Mouse (Mus musculus) right cerebral cortex, adult 18-20 months (tissue): ENCODE measurements at regions not wholly inside any gene's neighbourhood (a gene's known extent, or its start where the extent isn't known, plus 50 kb on each side); places are given as distances from the start of the nearest gene placed in this dataset.
"Not testable (repeated sequence)": the region's sequence is repeated elsewhere in the genome, so short reads cannot be mapped to it uniquely, and the experiment has no call there.

Source experiments
- DNase-seq: peaks from one replicate; pipeline ENCODE4 v3.0.0; 2022; ENCODE audit warnings: mixed read lengths

DNA sequence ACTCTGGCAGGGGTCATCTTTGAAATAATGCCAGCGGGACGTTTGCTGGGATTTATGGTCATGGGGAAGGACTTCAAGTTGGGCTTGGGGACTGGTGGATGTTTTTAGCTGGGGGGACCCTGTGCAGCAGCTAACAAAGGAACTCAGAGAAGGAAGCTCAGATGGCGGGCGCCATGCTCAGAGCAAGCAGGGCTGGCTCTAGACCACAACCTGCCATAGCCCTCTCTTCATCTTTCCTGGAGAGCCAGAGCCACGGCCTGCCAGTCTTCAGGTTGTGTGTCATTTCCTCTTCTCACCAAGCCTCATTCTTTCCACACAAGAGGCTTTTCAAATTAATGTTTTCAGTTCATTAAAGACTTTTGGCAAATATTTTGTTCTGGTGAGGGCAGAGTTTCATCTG, 219.9 kb downstream of the Bcl11a start:
- DNase-seq, result no peak

DNA sequence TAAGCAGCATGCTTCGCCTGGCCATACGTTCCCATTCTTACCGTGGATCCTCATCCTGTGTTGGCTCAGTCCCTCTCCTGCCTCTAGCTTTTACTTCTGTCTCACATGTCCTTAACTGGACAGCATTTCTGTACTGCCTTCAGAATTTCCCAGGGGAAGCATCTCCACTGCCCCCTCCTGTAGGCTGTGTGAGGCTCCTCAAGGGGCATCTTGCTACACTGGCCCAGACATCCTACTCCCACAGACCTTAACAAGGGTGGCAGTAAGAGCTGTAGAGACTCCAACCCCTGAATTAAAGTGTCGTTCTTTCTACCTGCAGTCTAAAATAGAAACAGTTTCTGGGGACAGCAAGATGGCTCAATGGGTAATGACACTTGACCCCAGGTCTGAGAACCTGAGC, 222.5 kb downstream of the Bcl11a start:
- DNase-seq, result no peak

- no peak for DNase-seq
Measured at GRCm38 (mm10) chr11:24301201-24301600, 223.3 kb downstream of the Bcl11a start.

DNA sequence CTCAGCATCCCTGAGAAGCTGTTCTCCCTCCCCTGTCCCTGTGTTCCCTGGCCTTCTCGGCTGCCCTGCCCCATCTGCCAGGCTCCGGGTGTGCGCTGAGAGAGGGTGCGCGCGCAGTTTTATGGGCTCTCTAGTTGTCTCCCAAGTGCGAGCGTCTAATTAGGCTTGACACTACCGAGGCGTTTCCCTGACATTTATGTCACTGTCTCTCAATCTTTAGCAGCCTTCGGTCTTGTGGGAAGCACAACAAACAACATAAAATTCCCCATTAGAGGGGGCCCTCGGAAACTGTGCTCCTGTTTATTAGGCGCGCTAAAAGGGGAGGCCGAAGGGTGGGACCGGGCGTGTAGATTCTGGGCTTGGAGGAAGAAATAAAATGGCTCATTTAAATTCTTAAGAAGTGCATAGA, 227.3 kb downstream of the Bcl11a start:
- no peak for DNase-seq

- no peak for DNase-seq
Measured at GRCm38 (mm10) chr11:24305691-24306090, 227.8 kb downstream of the Bcl11a start.

DNA sequence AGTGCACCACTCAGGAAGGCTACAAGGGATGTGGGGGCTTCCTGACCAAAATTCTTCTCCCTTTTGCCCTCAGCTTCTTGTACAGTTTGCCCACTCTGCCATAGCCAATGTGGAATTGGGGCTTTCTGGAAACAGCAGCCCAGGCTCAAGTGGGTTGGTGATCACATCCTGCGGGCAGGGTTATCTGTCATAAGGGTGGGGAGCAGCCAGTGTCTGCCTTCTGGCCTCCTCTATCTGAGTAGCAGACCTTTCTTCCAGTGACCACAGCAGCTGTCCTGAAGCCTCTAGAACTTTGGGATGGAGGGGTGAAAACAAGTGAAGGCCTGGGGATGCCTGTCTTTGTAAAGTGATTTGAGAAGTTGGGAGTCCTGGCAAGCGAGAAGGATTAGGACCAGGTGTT, 228.2 kb downstream of the Bcl11a start:
- no peak for DNase-seq

DNA sequence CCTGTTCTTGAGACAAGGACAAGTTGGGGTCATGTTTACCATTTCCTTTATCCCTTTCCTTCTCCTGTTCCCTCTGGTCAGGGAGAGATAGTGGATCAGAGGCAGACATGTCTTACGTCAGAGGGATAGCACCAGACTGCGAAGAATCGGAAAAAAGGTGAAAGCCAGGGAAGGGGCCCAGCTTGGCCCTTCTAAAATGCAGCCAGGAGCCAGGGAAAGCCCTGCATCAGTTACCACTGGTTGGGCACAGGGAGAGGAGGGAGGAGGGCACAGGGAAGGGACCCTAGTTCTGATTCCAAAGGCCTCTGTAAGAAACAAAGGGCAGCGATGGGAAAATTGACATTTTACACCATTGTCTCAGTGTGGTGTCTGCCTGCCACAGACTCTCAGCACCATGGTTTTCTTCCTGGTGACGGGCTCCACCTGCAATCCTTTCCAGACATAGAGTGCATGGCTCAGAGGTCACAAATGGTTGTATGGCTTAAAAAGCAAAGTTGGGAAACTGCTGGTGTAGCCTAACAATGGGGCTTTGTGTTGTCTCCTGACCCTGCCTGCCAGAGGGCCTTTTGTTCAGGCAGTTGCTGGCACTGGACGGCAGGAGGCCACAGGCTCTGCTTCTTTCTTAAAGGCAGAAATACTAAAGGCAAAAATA, 229.9 kb downstream of the Bcl11a start:
- DNase-seq, result no peak

DNA sequence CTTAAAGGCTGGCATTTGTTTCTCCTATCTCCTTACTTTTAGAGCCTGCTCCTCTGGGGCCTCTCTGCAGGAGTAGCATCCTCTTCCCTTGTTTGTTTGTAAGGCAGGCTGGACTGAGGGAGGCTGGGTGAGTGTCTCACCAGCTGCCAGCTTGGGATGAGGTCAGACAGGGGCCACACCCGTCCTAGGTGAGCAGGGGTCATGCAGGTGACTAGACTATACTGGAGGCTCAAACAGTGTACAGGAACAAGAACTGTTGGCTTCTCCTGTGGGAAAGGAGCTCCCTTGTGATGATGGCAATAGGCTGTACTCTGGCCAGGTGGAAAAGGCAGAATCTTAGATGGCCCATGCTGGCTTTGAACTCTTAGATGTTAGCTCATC, 230.4 kb downstream of the Bcl11a start:
- DNase-seq, result no peak

DNA sequence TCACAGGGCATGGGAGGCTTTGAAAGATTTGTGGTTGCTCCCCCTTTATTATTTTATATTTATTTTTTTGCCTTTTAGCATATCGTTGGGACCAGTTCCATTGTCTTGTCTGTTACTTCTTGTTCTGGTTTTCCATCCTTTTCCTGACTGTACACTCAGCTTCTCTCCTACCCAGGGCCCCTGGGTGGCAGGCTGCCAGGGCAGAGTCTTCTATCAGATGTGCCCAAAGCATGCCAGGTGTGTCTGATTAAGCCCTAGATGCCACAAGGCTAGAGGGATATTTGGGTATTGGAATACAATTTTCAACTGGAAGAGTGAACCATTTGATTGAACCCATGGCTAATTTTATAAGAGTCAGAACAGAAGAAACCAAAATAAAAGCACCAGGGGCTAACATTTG, 236.2 kb downstream of the Bcl11a start:
- DNase-seq, result no peak

GRCm38 (mm10) chr11:24315582-24315981, 237.7 kb downstream of the Bcl11a start:
- no peak for DNase-seq

DNA sequence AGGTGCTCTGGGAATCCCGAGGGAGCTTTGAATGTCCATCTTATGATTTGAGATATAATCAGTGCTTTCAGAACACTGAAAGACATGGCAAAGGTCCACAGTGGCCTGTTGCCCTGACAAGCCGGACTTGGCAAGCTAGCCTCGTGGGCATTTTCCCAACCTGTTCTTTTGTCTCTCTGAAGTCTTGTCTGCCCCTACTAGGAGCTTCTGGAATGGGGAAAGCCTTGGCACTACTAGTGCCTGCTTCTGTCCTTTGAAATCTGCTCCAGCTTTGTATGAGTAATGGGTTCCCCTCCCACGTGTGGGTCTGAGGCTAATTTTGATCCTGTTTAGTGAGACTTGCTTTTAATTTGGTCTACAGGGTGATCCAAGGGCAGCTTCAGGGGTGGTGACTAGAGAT, 238.3 kb downstream of the Bcl11a start:
- DNase-seq, result peak; percentile 16

GRCm38 (mm10) chr11:24317989-24318735, 240.3 kb downstream of the Bcl11a start:
- no peak for DNase-seq

GRCm38 (mm10) chr11:24319222-24319621, 241.4 kb downstream of the Bcl11a start:
- DNase-seq, result no peak

DNA sequence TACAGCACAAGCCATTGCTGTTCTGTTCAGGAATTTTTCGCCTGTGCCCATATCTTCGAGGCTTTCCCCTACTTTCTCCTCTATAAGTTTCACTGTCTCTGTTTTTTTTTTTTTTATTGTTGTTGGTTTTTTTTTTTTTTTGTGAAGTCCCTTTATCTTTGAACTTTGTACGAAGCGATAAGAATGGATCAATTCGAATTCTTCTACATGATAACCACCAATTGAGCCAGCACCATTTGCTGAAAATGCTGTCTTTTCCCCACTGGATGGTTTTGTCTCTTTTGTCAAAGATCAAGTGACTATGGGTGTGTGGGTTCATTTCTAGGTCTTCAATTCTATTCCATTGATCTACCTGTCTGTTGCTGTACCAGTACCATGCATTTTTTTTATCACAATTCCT, 244.6 kb downstream of the Bcl11a start:
- not testable (repeated sequence) for DNase-seq

DNA sequence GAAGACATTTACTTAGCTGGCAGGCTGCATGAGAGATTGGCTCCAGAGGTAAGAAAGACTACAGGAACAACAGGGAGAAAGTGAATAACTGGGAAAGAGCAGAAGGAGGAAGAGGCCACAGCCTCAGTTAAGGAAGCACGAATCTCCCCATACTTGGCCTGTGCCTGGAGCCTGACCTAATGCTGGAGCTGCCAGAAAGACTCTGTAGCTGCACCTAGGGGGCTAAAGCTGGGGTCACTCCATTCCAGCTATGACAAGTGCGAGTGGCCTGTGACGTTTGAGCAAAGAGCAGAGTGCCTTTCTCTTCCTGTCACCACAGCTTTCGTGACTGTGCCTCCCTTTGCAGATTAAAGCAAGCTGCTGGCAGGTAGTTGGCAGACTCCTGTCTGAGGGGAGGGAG, 250.6 kb downstream of the Bcl11a start:
- no peak for DNase-seq

GRCm38 (mm10) chr11:24330366-24331124, 252.7 kb downstream of the Bcl11a start:
- DNase-seq, result no peak

DNA sequence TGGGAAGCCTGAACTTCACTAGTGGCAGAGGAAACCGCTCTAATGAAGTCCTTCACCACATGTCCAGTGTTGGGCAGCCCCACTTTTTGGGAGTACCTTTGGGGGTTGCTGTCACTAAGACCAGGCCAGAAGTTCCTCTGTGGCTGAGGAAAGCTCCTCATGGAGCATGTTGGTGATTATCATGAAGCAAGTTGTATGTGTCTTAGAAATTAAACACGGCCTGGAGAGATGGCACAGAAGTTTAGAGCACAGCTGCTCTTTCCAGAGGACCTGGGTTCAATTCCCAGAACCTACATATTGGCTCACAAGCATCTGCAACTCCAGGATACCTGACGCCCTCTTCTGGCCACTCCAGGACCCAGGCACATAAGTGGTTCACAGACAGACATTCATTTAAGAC, 254.4 kb downstream of the Bcl11a start:
- DNase-seq, result no peak

DNA sequence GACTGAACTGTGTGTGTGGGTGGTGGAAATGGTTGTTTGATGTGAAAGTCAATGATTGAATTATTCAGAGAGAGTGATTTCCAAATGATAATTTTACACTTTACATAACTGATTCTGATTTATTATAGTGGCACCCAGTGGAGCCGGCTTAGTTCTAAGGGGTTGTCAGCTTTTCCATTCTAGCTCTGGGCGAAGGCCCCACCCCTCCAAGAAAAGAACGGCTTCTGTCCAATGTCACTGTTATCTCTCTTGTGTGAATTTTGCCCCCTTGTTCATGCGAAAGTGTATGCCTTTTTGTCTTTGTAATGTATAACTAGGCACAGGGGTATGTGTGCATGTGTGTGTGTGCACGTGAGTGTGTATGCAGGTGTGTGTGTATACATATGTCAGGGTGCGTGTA, 255.3 kb downstream of the Bcl11a start:
- no peak for DNase-seq

- DNase-seq, result no peak
Measured at GRCm38 (mm10) chr11:24335256-24335655, 257.4 kb downstream of the Bcl11a start.

DNA sequence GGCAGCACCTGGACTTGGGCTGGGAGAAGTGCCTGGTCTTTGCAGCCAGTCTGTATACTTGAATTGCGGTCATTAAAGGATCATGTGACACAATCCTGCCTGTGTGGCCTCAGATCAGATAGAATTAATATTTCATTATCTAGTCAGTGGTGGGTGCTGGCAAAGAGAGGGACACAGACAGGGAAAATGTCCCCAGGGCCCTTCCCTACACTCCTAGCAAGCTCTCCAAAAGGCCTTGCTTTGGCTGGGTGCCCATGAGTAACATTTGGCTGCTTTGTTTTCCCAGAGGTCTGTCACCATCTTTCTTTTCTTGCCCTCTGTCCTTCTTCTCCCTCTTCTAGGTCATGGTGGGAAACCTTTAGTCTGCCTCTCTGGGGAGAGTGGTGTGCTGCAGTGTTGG, 260.3 kb downstream of the Bcl11a start:
- no peak for DNase-seq

GRCm38 (mm10) chr11:24339061-24339460, 261.2 kb downstream of the Bcl11a start:
- no peak for DNase-seq

GRCm38 (mm10) chr11:24340677-24341076, 262.8 kb downstream of the Bcl11a start:
- DNase-seq, result no peak

GRCm38 (mm10) chr11:24341650-24342049, 263.8 kb downstream of the Bcl11a start:
- no peak for DNase-seq

- no peak for DNase-seq
Measured at GRCm38 (mm10) chr11:24342176-24342575, 264.3 kb downstream of the Bcl11a start.
